Mouse (Mus musculus): ENCODE results near the gene Smagp. TPM values are rescaled to one million over a fixed set of nuclear protein-coding genes. Genes with fewer than 3 reads are reported as not detected.

The Smagp gene
- not detected for polyA plus RNA-seq (2017; shearing (Covaris generic))

DNA sequence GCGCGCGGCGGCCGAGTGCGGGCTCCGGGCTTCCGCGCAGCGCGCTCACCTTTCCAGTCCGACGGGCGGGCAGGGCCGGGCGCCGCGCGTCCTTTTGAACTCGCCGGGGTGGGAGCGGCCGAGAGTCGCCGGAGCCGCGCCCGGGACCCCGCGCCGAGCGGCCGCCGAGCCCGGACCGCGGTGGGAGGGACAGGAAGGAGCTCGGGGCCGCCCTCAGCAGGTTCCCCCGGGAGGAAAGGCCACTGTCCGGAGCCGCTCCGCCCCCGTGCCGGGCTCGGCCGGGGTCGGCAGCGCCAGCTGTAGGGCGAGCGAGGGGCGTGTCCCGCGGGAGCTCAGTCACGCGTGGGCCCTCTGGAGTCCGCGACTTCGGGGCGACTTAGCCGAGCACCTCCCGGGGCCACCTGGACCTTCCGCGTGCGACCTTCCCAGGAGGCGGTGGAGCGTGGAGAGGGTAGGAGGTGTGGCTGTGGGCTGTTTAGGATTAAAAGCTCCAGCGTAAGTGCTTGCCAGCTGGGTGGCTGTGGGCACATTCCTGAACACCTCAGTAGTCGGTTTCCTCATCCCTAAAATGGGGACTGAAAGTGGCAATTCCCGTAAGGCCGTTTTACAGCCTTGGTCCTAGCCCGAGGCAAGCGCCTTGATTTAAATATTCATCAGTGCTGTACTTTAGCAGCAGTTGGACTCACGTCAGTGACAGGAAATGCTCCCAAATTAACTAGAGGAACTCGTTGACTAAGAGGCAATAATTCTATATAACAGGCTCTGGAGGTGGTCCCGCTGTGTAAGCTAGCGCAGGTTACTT lies at the start of gene Smagp:
Gene Smagp, minus strand, starts transcription at position 241 of the 802 bp plus-strand sequence.

DNA sequence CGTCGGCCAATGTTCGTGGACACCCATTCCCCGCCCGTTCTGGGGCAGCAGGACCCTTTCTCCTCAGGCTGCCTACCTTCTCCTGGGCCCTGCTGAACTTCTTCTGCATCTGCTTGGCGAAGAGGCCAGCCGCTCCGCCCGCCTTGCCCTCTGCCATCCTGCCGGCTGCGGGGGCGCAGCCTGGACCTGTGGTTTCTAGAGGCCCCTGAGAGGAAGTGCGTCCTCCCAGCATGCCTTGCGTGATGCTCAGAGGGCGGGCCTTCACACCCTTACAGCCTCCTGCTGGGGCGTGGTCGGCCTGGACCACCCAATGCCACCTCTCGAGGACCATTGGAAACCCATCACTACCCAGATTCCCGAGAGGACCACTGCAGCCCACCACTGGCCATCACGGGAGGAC lies 32.6 kb upstream of the Smagp start, which contains the start of gene Bin2:
Gene Bin2, minus strand, starts transcription at position 217 of the 400 bp plus-strand sequence.

DNA sequence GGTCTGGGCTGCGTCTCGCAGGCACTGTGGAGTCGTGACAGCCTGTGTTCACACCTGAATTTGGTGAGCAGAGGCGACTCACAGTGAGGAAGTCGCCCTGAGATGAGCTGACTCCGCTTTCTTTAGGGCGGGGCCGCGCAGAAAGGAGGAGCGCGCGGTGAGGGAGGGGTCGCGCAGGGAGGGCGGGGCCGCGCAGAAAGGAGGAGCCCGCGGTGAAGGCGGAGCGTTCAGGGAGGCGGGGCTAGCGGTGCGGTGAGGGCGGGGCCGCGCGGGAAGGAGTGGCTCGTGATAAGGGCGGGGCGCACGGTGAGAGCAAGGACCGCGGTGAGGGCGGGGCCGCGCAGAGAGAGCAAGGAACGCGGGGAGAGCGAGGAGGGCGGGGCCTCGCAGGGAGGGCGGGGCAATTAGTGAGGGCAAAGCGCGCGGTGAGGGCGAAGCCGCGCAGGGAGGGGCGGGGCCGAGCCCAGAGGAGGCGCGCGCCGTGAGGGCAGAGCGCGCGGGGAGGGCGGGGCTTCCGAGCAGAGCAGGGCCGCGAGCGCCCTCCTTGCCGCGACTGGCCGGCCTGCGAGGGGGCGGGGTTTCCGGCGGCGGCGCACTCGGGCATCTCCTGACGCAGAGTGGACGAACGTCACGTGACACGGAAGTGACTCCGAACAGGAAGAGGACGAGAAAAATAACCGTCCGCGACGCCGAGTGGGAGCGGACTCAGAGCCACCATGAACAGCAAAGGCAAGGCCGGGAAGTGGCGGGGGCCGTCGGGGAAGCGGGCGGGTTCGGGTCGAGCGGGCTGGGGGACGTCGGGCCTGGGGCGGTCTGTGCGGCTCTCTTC lies 21.5 kb downstream of the Smagp start, which contains the start of gene Dazap2:
Gene Dazap2, plus strand, starts transcription at position 354 of the 829 bp plus-strand sequence.

DNA sequence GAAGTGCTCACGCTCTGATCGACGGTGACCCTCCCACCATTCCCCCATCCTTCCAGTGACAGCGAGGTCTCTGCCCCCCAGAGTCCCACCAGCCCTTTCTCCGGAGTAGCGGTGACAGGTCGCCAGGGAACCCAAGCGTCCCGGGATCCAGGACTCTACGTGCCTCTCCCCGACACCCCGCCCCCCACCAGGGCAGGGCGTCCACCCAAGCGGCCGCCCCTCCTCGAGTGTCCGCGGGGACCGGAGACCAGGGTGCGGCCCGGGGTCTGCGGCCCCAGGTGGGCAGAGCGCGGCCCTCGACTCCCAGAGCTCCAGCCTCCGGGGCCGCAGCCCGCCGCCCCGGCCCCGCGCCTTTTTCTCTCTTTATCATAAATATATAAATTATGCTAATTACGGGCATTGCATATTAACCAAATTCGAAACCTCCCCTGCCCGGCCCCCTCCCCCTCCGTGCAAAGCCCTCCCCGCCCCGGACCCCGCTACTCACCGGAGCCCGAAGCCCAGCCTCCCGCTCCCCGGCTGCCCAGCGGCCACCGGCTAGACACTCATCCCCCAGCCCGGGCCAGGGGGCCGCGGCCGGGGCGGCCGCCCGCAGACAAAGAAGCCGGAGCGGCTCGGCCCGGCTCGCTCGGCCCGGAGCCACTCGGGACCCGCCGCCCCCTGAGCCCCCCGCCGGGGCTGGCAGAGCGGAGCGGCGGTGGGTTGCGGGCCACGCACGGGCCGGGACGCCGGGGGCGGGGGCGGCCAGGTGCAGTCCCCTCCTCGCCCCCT lies 37.3 kb downstream of the Smagp start, which contains the start of gene Pou6f1:
Gene Pou6f1, minus strand, starts transcription at position 709 of the 771 bp plus-strand sequence.

Other genes with a start within 250 kb of the Smagp start
- gene Gm5475, start 214.8 kb downstream of the Smagp start, polyA plus RNA-seq (2017; shearing (Covaris generic)), result 0.11 TPM
- gene Slc11a2, start 211.9 kb downstream of the Smagp start, polyA plus RNA-seq (2017; shearing (Covaris generic)), result 52.8 TPM
- 51.7 TPM for gene Letmd1, start 167.9 kb downstream of the Smagp start, polyA plus RNA-seq (2017; shearing (Covaris generic))
- gene Csrnp2, start 141.5 kb downstream of the Smagp start, polyA plus RNA-seq (2017; shearing (Covaris generic)), result 3.7 TPM
- 12.5 TPM for gene Tfcp2, start 84.9 kb downstream of the Smagp start, polyA plus RNA-seq (2017; shearing (Covaris generic))
- 8.5 TPM for gene Pou6f1, start 37.0 kb downstream of the Smagp start, polyA plus RNA-seq (2017; shearing (Covaris generic))
- gene Dazap2, start 21.6 kb downstream of the Smagp start, polyA plus RNA-seq (2017; shearing (Covaris generic)), result 609 TPM
- 724 TPM for gene Bin2, start 32.6 kb upstream of the Smagp start, polyA plus RNA-seq (2017; shearing (Covaris generic))
- gene Cela1, start 51.0 kb upstream of the Smagp start, polyA plus RNA-seq (2017; shearing (Covaris generic)), result 10.2 TPM
- gene Galnt6, start 92.4 kb upstream of the Smagp start, polyA plus RNA-seq (2017; shearing (Covaris generic)), result 186 TPM
- gene Slc4a8, start 124.8 kb upstream of the Smagp start, polyA plus RNA-seq (2017; shearing (Covaris generic)), result 26.1 TPM
- not detected for gene Scn8a, start 232.9 kb upstream of the Smagp start, polyA plus RNA-seq (2017; shearing (Covaris generic))

All from CD4-positive, CD25-positive, alpha-beta regulatory T cell, adult 9 weeks (primary cell).